Mouse (Mus musculus) cortical plate, adult 2 months (tissue): ENCODE data around the gene Cir1.

Experiments
- CTCF ChIP-seq: fragments of 200-500 bp; IDR thresholded peaks from 2 replicates; pipeline ENCODE4 v1.5.1; 2011; ENCODE audit warnings: mild to moderate bottlenecking, control low read depth, low read length; ENCODE audit not compliant: insufficient read depth; ENCODE audit errors: extremely low read depth
- POLR2A ChIP-seq: fragments of 200-500 bp; IDR thresholded peaks from 2 replicates; pipeline ENCODE4 v1.6.1; 2011; ENCODE audit warnings: mild to moderate bottlenecking, low read length, control low read depth; ENCODE audit not compliant: insufficient read depth; ENCODE audit errors: extremely low read depth

GRCm38 (mm10) chr2:73281707-73282106 is 30.8 kb downstream of the Cir1 start:
- no peak for TF ChIP-seq CTCF
- TF ChIP-seq POLR2A: no peak
